Mouse (Mus musculus): ENCODE measurements around the gene Ccdc180.

Gene Ccdc180

DNA sequence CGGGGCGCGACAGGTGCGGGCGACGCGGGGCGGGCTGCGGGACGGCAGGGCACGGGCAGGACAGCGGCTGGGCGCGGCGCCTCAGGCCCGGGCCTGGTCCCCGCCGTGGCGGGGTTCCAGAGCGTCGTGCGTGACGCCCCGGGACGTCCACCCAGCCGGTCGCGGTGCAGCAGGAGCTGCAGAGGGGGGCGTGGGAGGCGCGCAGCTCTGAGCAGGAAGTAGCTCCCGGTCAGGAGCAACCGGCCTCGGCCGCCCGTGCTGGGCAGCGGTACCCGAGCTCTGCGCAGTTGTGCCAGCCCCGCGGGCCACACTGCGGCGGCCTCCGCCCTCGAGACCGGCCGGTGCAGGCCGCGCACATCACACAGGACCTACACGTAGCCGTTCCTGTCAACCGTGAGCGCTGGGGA is 82.3 kb downstream of the Ccdc180 start:
- DNase-seq = peak; percentile 56

- no peak for DNase-seq
Measured at GRCm38 (mm10) chr4:45972951-45973350, 82.8 kb downstream of the Ccdc180 start.

DNA sequence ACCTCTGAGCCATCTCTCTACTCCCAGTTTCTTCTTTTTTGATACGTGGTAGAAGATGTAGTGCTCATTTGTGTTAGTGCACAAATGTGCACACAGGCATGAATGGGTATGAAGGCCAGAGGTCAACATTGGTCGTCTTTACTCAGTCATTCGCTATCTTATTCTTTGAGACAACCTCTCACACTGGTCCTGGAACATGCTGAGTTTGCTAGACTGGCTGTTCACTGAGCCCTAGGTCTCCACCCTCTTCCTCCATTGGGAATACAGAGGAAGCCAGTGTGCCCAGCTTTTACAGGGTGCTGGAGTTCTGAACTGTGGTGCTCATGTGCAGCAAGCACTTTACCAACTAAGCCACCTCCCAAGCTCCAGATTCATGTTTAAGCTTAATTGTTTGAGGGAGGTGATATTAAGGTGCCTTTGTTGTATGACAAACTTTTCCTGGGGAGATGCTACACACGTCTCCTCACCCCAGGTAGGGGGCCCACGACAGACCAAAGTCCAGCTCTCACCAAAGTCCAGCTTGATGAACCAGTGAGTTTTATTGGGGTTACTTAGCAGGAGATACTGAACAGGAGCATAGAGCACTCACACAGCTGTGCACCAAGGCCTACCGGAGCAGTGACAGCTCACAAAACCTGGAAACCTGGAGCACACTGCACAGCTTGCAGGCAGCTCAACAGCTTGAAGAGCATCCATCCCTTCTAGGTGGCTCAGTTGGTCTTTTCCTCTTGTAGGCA is 87.0 kb downstream of the Ccdc180 start:
- DNase-seq = no peak

- DNase-seq = no peak
Measured at GRCm38 (mm10) chr4:45979916-45980315, 89.8 kb downstream of the Ccdc180 start.

GRCm38 (mm10) chr4:45981054-45981453 is 91.0 kb downstream of the Ccdc180 start:
- DNase-seq = no peak

- no peak for DNase-seq
Measured at GRCm38 (mm10) chr4:45990427-45991135, 100.5 kb downstream of the Ccdc180 start.

DNA sequence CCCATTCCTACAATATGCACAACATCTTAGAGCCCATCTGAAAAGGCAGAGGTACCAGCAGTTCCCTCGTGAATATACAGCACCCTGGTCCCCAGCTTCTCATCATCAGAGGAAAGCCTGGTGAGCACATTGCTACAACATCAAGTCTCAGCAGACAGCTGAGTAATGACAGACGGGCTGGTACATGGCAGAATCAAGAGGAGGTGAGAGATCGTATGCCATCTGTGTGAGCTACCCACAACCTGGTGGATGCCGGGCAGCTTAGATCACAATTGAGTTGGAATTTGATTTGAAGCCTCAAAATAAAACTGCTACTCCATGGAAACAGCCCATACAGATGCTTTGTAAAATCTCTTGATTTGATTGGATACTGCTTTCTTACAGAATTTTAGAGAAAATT is 108.4 kb downstream of the Ccdc180 start:
- no peak for DNase-seq
